Mouse (Mus musculus): Measurements from ENCODE around the gene E2f6.

The E2f6 gene

DNA sequence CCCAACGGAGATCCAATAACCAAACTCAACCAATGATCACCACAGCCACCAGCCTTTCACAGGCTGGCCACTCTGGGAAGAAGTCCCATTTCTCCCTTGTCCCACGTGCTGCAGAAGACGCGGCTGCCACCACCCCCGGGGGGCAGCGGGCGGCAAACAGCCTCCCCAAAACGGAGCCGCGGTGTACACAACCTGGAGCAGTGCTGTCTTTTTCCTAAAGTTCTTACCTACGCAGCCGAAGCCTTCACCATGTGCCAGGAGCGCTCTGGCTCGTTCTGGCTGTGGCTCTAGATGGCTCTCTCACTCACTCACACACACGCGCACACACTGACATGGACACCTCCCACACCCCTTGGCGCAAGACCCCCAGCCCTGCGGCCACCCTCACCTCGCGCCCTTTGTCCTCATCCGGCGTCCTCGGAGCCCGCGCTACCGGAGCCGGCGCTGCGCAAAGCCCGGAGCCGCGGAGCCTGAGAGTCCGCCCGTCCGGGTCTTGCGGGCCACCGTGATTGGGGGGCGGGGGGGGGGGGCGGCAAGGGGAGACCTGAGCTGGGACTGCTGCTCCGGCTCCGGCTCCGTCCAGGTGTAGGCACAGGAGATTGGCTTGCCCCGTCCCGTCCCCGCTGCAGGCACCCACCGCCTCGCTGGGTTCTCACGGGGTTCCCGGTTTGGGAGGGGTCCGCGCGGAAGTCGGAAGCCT, 10.4 kb upstream of the E2f6 start, which contains the start of gene Greb1:
Gene Greb1, minus strand, starts transcription at position 628 of the 700 bp plus-strand sequence.
- DNase-seq (ENCODE audit: extremely low read depth, insufficient read length, low spot score), result no peak

DNA sequence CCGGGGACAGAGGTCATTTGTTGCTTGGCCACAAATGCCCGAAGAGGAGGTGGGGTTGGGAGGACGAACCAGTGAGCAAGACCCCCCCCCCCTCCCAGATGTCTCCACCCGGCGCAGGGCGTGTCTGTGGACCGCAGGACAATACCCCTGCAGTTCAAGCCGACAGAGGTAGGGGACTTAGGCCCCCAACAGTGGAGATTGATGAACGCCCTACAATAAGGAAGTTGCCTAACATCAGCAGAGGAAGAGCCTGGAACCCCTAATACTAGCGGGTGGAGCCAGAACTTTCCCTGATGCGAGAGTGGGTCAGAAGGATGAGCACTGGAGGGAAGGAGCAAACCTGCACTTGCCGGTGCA, 9.8 kb upstream of the E2f6 start:
- no peak for DNase-seq (ENCODE audit: extremely low read depth, insufficient read length, low spot score)

DNA sequence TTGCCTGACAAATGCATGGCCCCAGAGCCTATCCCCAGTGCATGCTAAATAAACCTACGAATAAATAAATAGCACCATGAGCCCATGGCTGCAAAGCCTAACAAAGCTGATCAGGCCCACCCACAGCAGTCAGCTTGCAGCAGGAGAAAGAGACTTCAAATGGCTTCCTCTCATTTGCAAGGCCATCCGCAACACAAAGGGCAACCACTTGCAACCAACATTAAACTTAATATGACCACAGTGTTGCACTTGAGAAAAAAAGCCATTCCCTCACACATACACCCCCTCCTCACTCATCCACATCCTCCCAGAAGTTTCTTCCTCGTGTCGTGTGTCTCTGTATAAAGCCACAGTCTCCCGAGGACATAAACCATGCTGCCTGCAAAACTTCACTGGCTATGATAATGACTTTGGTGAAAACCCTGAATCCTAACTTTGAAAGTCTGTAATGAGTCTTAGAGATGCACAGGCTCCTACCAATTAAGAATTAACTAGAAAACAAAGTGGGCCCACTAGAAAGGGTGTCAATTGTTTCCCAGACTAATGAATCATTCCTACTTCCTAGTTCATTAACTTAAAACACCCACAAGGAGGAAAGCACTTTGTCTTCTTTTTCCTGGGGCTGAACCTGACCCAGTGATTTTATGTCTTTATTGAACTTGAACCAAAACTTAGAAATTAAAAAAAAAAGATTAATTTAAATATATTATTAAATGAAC, 7.4 kb upstream of the E2f6 start:
- no peak for DNase-seq (ENCODE audit: extremely low read depth, insufficient read length, low spot score)

DNA sequence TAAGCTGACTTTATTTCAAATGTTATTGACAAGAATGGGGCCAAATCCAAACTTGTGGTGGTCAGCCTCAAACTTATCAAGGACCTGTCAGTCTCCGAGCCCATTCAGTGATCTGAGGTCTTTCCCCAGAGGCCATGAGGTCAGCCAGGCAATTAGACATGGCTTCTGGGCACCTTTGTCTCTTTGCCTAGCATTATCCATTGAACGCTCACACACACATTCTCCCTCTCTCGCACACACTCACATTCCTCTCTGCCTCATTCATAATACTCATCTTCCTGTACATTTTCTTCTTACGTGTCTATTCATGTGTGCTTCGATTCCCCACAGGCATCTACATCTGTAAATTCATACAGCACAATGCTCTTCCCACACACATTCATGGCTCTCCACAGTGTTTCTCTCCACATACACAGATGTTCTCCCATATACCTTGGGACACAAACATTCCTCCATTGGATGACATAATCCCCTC, 6.8 kb upstream of the E2f6 start:
- DNase-seq (ENCODE audit: extremely low read depth, insufficient read length, low spot score), result no peak

DNA sequence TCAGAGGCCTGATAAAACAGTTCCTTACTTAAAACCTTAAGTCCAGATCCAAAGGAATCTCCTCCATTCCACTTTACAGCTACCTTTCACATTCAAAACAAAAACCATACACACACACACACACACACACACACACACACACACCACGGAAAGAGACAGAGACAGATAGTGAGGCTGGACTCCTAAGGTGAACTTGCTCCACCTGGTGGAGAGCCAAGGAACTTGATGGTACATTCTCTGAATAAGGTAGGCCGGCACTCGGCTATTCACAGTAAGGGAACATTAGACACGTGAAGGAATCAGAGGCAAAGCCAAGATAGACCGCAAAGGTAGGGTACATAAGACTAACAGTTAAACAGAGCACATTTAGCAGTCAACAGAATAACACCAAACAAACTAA, 5.3 kb upstream of the E2f6 start:
- no peak for DNase-seq (ENCODE audit: extremely low read depth, insufficient read length, low spot score)

DNA sequence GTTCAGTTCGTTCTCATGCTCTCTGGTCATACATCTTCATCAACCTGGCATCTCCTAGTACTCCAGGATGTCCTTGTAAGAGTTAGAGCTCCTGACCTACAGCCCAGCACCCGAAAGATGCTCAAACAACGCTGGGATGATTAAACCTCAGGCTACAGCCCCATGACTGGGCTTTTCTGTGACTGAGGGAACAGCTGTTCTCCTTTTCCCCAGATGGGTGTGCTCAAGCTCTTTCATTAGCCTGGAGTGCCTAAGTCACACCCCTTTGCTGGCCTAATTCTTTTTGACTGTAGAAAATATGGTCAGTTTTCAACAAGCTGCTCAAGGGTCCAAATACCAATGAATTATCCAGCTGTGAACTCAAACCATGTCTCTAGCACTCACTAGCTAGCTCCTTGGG, 2.7 kb upstream of the E2f6 start:
- DNase-seq (ENCODE audit: extremely low read depth, insufficient read length, low spot score), result no peak

DNA sequence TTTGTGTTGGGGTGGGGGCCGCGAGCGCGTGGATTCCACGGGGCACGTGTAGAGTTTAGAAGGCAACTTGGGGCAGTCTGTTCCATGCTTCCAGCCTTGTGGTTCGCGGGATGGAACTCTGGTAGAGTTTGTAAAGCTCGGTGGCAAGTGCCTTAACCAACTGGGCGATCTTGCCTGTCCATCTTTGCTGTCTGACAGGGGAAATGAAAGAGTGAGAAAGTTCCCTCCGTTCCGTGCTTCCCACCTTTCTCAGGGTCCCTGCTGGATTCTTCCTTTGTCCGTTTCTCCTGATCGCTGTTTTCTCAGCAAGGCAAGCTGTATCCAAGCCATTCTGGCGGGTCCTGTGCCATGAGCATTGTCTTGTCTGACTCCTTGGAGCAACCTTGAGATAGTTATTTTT, 714 bp downstream of the E2f6 start:
- no peak for DNase-seq (ENCODE audit: extremely low read depth, insufficient read length, low spot score)

DNA sequence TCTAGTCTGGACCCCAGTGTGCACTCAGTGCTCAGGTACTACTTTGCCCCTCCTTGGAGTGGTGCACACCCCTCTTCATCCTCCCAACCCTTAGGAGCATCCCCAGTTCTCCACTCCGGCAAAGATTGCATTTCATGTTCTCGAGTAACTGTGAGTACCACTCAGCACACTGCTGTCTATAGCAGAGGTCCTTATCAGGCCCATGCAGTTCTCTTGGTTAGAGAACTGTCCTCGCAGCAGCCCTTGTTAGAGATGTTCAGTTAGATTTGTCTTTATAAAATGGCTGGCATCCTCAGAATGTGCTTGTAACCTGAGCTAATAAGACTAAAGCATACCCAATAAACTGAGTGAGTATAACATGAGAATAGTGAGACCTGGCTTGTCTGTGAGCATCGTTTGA, 6.4 kb downstream of the E2f6 start:
- no peak for DNase-seq (ENCODE audit: extremely low read depth, insufficient read length, low spot score)

DNA sequence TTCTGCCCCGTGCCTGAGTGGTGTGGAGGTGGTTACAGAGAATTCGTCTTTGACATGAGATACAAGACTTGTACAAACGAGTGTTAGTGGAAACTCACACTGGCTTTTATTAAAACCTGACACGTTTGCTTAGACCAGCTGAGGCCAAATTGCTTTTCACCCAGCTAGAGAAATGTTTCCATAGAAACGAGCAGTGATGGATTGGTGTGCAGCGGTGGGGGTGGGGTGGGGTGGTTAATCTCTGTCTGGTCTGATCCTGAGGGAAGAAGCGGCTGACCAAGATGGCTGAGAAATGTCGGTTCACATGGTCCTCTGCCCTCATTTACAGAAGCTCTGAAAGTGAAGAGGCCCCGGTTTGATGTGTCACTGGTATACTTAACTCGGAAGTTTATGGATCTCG, 7.8 kb downstream of the E2f6 start:
- no peak for DNase-seq (ENCODE audit: extremely low read depth, insufficient read length, low spot score)

DNA sequence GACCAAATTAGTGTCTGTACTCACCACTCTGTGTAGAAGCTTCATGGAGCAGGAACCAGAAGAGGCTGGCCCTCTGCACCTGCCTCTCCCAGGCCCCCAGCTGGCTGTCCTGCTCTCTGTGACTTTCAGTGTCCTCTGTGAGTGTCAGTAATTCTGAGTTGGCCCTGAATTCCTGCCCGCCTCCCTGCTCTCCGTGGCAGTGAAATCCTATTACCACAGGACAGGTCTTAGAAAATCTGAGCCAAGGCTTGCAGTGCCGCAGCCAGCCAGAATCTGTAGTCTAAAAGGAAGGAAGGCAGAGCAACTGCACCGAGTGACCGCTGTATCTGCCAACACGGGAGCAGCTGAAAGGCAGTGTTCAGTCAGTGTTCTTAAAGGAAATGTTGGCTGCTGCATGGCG, 10.0 kb downstream of the E2f6 start:
- no peak for DNase-seq (ENCODE audit: extremely low read depth, insufficient read length, low spot score)

DNA sequence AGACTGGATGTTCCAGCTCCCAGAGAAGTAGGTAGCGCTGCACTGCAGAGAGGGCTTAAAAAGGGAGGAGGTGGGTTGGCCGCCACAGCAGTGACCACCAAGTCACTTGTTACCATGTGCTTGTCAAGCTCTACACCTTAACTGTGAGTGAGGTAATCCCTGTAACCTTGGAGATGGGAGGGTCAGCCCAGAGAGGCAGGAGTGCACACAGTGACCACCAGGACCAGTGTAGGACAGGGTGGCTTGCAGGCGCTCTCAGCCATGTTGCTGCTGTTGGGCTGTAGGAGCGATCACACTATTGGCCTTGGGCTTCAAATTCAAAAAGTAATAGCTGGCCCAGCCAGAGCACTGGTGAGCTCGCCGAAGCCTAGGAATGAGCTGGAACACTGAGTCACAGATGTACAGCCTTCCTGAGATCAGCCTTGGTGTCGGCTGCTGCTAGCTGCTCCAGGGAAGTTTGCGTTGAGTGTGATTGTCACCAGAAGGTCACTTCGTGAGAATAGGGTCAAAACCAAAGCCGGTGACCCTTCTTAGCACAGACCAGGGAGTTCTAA, 11.5 kb downstream of the E2f6 start:
- DNase-seq (ENCODE audit: extremely low read depth, insufficient read length, low spot score), result no peak

DNA sequence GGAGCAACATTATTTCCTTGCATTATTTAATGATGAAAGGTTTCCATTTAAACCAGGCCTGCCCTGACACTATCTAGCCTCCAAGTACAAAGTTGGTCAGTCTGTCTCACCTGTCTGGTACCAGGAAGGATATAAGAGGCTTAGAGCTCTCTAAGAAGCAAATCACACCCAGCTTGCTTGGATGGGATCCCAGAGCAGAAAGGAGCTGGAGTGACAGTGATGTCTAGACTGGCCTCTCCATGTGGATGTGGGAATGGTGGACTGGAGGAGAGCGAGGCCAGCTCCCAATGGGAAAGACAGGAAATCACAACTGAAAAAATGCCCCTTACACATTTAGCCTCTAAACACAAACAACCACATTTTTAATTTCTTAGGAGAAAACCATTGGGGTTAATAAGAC, 12.9 kb downstream of the E2f6 start:
- DNase-seq (ENCODE audit: extremely low read depth, insufficient read length, low spot score), result no peak

DNA sequence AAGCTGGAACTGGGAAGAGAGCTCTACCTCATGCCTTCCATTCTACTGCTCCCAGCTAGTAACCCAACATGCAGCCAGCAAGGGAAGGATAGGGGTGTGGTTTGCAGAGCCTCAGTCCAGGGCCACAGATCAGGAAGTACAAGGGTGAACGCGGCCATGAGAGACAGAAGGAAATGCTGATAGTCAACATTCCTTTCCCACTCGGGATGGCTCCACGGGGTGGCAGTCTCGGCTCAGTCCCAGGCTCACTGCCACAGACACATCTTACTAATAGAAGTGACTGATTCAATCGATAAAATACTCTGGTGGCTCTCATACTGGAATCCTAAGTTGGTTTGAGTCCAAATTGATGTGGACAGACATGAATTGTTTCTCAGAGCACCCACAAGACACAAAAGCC, 17.7 kb downstream of the E2f6 start:
- no peak for DNase-seq (ENCODE audit: extremely low read depth, insufficient read length, low spot score)

DNA sequence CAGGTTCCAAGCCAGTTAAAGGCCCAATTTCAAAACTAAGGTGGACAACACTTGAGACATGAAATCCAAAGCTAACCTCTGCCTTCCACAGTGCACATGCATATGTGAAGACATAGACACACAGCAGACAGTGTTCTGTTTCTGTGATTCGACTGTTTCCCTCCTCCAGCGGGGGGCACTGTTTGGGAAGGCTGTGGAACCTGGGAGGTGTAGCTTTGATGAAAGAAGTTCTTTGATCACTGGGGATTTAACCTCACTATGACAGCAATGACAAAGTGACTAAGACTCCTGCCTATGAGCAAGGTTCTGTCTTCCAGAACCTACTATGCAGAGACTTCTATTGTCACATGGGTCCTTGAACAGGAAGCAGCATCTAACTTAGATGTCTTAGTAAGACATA, 19.0 kb downstream of the E2f6 start:
- no peak for DNase-seq (ENCODE audit: extremely low read depth, insufficient read length, low spot score)

DNA sequence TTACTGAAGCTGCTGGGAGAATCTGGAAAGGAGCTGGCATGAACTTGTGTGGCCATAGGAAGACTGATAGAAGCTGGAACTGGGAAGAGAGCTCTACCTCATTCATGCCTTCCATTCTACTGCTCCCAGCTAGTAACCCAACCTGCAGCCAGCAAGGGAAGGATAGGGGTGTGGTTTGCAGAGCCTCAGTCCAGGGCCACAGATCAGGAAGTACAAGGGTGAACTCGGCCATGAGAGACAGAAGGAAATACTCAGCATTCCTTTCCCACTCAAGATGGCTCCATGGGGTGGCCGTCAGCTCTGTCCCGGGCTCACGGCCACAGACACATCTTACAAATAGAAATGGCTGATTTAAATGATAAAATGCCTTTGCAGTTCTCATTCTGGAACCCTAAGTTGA, 20.3 kb downstream of the E2f6 start:
- no peak for DNase-seq (ENCODE audit: extremely low read depth, insufficient read length, low spot score)

DNA sequence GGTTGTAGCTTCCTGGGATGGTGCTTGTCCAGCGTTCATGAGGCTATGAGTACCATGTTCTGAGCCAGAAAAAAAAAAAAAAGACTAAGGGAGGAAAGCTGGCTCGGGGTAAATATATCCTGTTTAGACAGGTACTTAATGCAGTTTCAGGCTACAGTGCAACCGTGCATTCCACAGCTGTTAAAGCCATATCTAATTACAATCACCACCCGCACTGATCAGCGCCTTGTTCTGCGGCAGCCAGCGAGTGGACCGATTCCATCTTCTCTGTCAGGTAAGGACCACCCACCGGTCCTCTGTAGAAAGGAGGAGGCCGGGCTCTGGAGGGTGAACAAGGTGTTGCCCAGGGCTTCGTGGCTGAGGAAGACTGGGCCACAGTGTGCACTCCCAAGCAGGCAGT, 23.9 kb downstream of the E2f6 start:
- DNase-seq (ENCODE audit: extremely low read depth, insufficient read length, low spot score), result no peak

DNA sequence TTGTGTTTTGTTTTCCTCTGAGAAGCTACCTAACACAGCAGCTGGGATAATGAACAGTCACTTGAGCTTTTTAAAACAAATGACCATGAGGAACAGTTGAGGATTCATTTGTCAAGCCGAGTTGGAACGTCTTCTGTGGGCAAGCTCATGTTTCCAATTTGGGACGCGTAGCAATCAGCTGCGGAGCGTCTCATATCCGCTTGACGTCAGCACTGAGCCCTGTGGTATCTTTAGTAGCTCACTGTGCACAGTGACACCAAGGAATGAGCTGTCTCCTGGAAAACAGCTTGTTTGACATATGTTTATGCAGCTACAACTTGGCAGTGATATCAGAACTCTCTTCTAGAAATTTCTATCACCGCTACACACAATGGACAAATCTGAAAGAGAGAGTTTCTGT, 25.4 kb downstream of the E2f6 start:
- DNase-seq (ENCODE audit: extremely low read depth, insufficient read length, low spot score), result no peak

DNA sequence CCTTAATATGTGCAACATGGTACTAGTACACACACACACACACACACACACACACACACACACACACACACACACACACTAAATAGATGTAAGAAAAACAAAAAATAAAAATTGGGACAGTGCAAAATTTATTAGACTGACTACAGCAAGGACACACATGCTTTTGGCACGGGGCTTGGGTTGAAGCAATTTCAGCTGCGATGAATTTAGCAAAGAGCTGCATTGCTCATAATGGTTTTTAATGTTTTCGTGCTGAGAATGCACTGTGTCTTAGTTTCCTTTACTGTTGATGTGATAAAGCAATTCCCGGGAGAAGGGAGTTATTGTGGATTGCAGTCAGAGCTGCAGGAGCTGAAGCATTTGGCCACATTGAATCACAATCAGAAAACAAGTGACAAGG, 27.0 kb downstream of the E2f6 start:
- no peak for DNase-seq (ENCODE audit: extremely low read depth, insufficient read length, low spot score)

DNA sequence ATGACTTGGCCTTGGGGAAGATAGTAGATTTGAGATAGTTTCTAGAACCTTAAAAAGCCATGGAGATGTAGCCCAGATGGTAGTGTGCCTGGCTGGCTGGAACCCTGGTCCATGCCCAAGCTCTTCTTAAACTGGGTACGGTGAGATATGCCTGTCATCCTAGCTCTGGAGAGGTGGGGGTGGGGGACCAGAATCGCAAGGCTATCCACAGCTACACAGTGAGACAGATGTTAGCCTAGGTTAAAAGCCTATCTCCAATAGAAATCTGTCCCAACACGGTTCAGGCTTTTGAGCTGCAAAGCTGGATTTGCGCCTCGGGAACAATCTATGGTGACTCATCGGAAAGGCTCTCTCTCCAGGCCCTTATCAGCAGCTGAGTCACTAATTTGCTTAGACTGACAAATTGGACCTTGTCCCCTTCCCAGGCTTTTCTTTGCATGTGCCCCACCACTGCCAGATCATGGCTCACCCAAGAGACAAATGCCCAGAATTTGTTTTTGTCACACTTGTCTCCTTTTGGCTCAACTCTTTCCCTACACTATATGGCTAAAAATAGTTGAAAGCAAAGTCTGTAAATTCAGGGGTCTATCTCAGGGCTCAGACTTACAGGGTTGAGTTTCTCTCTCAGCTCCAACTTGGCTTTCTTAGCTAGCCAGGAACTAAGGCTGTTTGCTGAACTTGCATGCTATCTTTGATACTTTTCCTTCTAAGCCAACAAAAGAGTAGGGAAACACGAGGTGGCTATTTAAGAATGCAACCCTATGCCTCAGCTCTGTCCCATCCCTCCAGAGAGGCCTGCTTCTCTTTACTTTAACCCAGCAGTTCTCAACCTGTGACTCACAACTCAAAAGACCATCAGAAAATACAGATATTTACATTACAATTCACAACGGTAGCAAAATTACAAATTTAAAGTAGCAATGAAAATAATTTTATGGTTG, 30.3 kb downstream of the E2f6 start:
- no peak for DNase-seq (ENCODE audit: extremely low read depth, insufficient read length, low spot score)

DNA sequence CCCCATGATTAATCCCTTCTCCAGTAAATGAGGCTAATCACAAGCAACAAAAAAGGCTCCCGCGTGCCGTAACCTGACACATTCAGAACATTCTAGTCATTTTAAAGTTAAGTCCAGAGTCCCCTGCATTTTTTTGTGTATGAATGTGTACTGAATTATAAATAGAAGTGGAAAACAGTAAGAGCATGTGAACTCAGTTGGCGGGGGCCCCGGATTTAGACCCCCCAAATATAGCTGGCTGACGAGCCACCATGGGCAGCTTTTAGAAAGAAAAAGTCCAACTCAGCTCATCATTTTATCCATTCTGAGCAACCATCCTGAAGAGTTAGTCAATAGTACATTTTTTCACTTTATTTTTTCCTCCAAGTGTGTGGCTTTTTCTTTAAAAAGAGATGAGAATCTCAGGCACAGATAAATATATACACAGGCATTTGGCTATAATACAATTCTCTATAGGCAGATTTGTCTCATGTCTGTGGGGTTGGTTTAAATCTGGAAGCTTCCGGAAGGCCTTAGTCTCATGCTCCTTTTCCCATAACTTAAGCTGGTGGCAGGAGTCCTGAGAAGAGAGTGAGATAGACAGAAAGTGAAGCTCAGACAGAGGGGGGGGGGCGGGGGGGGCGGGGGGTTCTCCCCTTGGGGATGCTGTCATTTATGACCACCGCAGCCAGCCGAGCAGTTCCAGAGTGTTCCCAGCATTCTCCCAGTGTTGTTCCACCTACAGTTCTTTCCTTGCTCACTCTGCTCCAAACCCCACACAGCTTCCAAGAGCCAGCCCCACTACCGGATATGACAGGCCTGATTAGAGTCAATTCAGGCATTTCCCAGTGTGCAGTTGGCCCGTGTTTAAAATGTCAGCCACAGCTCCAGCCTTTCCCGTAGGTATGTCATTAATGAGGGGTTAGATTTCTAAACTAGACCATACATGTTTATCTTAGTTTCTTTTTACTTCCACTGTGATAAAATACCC, 34.1 kb downstream of the E2f6 start:
- no peak for DNase-seq (ENCODE audit: extremely low read depth, insufficient read length, low spot score)
